Mouse (Mus musculus): ENCODE data around the gene Tnfsf8.

The Tnfsf8 gene

GRCm38 (mm10) chr4:63860688-63861540 lies at the start of gene Tnfsf8:
TSS of gene Tnfsf8 (minus strand) at chr4:63861347.
- peak; percentile 70 for DNase-seq (ENCODE audit: low read depth, low spot score)

DNA sequence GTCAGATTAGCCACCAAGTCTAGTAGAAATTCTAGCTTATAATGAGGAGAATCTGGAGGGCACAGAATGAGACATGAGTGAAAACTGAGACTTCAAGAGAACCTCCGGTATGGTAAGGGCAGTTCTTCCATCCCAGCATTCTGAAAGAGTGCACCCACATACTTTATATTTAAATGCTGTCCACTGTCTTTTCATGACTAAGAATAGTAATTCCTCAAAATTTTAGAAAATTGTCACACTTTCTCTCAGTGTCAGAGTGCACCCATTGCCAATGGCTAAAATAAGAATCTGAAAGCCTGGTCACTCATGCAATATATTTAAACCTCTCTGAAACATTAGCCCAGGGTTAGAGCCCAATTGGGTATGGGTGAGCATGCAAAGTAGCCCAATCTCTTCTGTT lies 47.4 kb upstream of the Tnfsf8 start:
- DNase-seq (ENCODE audit: low read depth, low spot score) = no peak

- no peak for DNase-seq (ENCODE audit: low read depth, low spot score)
These were observed 46.3 kb upstream of the Tnfsf8 start for GRCm38 (mm10) chr4:63907473-63907872.

- DNase-seq (ENCODE audit: low read depth, low spot score) = peak; percentile 47
These were observed 44.9 kb upstream of the Tnfsf8 start for GRCm38 (mm10) chr4:63906050-63906449.

DNA sequence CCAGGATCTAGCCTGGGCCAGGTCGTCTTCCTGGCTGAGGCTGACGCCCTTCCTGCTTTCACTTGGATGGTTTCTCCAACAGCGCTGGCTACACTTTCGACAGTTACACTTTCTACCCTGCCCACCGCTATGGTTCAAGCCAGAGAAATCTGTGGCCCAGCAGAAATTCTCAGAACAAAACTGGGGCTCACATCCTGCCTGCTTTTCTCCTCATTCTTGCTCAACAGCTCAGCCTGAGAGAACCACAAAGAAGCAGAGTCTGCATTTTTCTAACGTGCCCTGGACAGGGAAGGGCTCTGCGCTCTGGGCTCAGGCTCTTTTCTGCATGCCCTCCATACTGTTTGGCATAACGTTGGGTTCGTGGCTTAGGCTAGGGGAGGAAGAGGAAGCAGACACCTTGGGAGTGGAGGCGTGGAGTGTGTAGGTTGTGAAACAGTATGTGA lies 38.0 kb upstream of the Tnfsf8 start:
- DNase-seq (ENCODE audit: low read depth, low spot score) = peak; percentile 49

DNA sequence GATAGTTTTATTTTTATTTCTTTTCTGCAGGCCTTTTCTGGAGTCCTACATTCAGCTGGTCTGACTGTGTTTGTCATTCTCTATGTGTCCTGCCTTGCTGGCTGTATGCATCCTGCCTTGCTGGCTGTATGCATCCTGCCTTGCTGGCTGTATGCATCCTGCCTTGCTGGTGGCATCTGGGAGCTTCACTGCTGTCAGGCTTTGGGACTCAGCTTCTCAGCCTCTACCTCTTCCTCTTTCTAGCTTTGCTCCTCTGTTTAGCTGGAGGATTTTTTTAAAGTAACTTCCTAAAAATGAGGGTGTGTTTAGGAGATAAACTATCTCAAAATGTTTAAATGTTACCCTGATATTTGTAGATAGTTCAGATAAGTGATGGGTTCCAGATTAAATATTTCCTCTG lies 36.0 kb upstream of the Tnfsf8 start:
- no peak for DNase-seq (ENCODE audit: low read depth, low spot score)

DNA sequence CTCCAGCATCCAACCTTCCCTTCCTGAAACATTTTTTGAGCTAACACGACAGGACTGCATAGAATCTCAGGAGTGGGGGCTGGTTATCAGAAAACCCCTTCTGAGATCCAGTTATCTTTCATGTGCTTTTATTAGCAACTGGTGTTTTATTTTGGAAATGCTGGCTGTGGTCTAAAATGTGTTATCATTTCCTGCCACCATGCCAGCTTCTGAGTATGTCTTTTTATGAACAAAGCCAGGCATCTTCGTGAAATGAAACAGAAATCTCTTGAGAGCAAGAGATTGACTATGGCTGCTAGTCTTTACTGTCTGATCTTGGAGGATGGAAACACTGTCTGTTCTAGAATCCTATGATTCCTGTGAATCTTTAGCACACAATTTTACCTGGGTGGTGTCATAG lies 25.0 kb upstream of the Tnfsf8 start:
- DNase-seq (ENCODE audit: low read depth, low spot score) = no peak

DNA sequence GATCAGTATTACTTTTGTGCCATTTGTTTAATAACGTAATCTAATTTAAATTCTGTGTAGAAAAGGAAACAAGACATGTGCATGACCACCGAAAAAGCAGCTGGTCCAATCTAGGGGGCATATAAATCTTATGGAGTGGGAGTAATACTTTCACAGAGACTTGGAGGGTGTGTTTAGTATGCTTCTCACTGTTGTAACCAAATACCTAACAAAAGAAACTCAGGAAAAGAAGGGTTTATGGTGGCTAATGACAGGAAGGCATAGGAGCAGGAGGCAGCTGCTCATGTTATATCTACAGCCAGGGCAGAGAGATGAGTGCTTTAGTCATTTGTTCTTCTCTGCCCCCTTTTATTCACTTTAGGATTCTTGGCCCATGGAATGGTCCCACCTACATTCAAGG lies 15.6 kb upstream of the Tnfsf8 start:
- DNase-seq (ENCODE audit: low read depth, low spot score) = no peak

- no peak for DNase-seq (ENCODE audit: low read depth, low spot score)
These were observed 14.3 kb upstream of the Tnfsf8 start for GRCm38 (mm10) chr4:63875480-63875879.

DNA sequence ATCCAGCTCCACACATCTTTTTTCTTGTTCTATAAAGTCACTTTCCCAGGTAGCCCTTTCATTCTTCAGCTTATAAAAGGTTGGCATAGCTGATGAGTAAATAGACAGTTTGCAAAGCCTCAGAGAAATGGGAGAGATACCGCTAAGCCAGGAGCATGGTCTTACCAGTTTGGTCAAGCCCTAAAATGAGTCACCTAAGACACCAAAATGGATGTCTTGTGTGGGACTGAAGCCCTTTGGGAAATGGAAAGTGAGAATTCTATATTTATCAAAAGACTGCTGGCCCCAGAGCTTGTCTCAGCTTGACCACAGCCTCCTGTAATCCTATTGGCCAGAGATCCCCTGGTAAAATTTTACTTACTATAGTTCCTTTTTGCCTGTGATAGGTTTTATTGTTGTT lies 9.5 kb upstream of the Tnfsf8 start:
- DNase-seq (ENCODE audit: low read depth, low spot score) = no peak

- DNase-seq (ENCODE audit: low read depth, low spot score) = no peak
These were observed 7.6 kb upstream of the Tnfsf8 start for GRCm38 (mm10) chr4:63868770-63869169.

GRCm38 (mm10) chr4:63862953-63863352 lies 1.8 kb upstream of the Tnfsf8 start:
- peak; percentile 45 for DNase-seq (ENCODE audit: low read depth, low spot score)

GRCm38 (mm10) chr4:63862092-63862697 lies 1.0 kb upstream of the Tnfsf8 start:
- DNase-seq (ENCODE audit: low read depth, low spot score) = peak; percentile 38

DNA sequence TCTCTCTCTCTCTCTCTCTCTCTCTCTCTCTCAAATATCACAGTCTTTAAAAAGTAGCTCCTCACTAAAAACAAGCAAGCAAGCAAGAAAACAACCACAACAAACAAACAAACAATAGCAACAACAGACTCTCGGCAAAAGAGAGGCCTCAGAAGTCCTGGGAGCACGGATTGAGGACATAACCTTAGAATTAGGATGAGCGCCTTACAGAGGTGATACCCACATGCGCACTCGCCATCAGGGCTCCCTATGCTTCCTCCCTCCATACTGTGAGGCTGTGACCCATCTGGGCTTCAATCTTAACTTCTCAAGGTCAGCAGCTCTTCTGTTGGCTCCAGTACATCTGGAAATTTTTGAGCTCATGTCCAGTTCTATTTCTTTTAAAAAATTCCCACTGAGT lies 911 bp downstream of the Tnfsf8 start:
- DNase-seq (ENCODE audit: low read depth, low spot score) = peak; percentile 51

GRCm38 (mm10) chr4:63859785-63860203 lies 1.4 kb downstream of the Tnfsf8 start:
- DNase-seq (ENCODE audit: low read depth, low spot score) = peak; percentile 60

DNA sequence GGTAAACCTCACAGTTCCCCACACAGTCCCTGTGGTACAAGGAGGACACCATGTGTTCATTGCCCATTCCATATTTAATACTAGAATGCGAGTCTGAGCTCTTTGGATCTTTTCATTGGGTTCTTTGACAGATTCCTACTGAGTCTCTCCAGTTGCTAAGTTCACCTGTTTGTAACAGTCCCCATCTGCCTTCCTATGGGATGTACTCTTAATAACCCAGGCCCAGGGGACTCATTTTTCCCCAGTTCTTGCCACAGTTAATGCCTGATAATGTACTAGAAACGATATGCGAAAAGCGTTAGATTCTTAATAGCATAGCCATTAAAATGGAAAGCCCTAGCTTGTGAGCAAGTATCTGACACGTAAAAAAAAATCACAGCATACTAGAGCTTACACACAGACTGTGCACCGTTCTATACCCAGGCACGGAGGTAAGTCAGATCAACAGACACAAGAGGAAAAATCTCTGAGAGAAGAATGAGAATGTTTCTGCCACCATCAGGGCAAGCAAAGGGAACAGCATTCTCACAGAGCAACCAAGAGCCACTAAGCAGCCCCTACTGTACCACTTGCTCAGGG lies 2.4 kb downstream of the Tnfsf8 start:
- DNase-seq (ENCODE audit: low read depth, low spot score) = no peak

- no peak for DNase-seq (ENCODE audit: low read depth, low spot score)
These were observed 4.4 kb downstream of the Tnfsf8 start for GRCm38 (mm10) chr4:63856764-63857163.

DNA sequence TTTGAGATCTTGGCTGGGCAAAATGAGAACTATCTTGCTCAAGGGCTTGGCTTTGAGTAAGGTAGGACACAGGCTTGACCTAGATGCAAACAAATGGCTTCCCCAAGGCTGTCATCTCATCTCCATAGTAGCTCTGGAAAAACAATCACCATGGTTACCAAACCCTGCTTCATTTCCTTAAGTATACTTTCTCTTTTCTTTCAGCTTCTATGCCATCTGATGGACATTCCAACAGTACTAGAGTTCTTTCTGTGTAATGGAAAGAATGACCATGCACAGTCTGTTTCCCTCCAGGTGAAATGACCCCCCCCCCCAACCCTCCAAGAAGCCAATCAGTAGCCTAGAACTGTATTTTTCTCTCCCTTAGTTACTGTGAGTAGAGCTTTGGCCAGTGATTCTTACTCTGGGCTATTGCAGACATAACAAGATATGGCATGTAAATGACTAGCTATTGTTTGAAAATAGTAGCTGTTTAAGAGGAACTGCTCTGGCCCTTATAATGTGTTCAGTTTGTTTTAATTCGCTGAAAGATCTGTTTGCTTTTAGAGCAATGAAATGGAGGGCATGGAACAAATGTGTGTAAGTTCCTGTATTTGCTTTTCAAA lies 7.3 kb downstream of the Tnfsf8 start:
- DNase-seq (ENCODE audit: low read depth, low spot score) = peak; percentile 55

DNA sequence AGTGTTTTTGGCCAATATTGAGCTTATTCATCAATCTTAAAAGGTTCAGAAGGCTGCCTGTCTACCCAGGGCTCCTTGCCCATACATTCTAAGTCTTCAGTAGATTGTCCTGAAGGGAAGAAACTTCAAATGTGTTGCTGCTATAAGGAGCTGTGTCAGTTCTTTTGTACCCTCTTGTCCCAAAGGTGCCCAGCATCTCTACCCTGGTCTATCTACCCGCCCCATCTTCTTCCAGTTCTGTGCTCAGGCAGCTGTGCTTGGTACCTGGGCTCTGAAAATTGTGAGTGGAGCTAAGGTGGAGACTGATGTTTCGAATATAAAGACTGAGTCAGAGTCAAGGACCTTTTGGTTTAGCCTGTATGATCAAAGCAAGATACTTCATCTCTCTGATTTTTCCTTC lies 11.1 kb downstream of the Tnfsf8 start:
- DNase-seq (ENCODE audit: low read depth, low spot score) = no peak

DNA sequence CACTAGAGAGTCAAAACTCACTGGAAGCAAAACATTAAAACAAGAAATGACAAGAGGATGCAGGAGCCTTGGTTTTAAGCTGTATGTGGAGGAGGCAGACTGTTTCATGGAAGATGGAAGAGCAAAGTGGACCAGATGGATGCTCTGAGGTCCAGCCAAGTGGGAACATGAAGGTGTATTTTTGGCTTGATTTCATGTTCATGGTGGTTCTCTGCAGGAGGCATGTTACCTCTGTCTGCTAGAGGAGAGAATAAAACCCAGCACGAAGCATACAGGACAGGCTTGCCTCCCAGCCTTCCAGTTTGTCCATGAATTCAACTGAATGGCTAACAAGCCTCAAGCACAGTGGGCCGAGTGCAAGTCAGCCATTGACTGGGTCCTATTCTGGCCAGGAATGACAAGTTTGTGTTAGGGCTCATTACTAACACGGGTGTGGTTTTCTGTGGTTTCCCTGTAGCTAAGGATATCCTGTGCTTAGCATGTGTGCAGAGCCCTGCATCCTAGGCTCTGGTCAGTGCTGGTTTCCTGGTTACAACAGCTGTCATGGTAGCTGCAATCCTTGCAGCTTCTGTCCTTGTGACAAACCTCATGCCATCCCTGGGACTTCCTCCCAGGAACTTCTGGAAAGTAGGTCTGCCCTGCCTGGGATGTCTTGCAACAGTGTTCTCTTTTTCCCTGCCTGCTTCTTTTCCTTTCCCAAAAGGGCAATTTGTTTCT lies 14.1 kb downstream of the Tnfsf8 start:
- peak; percentile 41 for DNase-seq (ENCODE audit: low read depth, low spot score)

GRCm38 (mm10) chr4:63845760-63846159 lies 15.4 kb downstream of the Tnfsf8 start:
- DNase-seq (ENCODE audit: low read depth, low spot score) = no peak

- DNase-seq (ENCODE audit: low read depth, low spot score) = no peak
These were observed 17.2 kb downstream of the Tnfsf8 start for GRCm38 (mm10) chr4:63843924-63844323.

Measured in CD4-positive, CD25-positive, alpha-beta regulatory T cell, adult 2 months (primary cell).